Mouse (Mus musculus): ENCODE results near the gene Eif2ak3. TPM values are rescaled to one million over a fixed set of nuclear protein-coding genes. Genes with fewer than 3 reads are reported as not detected.

Eif2ak3 gene
- polyA plus RNA-seq, 1 experiment = 20.2 TPM

GRCm38 (mm10) chr6:70837297-70837696 lies 7.0 kb upstream of the Eif2ak3 start:
- no peak for TF ChIP-seq POLR2A (IDR thresholded peaks at IDR 0.05; ENCODE audit: borderline replicate concordance, extremely low read depth, insufficient read depth, insufficient read length, poor library complexity, severe bottlenecking)
- no peak for TF ChIP-seq CTCF (IDR thresholded peaks at IDR 0.05; ENCODE audit: borderline replicate concordance, extremely low read depth, insufficient read depth, insufficient read length)
- no peak for DNase-seq (ENCODE audit: low read depth)

DNA sequence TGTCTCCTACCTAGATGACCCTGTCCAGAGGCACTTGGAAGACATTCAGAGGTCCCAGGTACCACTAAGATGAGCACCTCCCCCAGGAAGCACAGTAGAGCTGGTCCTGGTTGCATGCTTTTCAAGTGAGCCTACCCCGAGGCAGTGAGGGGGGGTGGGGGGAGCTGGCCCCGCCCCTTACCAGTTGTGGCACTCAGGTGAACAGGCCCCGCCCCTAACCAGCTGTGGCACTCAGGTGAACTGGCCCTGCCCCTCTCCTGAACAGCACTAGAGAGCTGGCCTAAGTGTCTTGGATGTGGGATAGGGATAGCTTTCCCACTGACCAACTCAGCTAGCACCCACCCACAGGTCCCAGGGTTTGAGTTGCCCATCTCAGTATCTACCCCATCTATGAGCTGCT lies 5.8 kb upstream of the Eif2ak3 start:
- DNase-seq (ENCODE audit: low read depth) = no peak
- TF ChIP-seq POLR2A (IDR thresholded peaks at IDR 0.05; ENCODE audit: borderline replicate concordance, extremely low read depth, insufficient read depth, insufficient read length, poor library complexity, severe bottlenecking) = no peak
- no peak for TF ChIP-seq CTCF (IDR thresholded peaks at IDR 0.05; ENCODE audit: borderline replicate concordance, extremely low read depth, insufficient read depth, insufficient read length)

DNA sequence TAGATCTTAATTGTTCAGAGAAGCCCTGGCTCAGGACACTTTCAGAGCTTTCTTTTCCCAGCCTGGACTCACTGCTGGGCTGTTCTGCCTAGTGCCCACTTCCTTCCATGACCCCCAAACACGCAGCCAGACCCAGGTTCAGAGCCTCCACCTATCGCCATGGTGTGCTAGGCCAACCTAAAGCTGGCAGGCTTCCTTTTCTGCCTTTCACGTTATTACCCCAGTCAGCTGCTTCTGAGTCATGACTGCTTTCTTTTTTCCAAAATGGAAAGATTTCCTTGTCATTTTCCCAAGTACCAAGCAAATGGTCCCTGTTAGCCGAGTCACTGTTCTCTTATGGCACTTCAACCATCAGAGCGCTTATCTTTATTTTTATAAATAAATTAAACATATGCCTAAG lies 4.0 kb upstream of the Eif2ak3 start:
- no peak for TF ChIP-seq POLR2A (IDR thresholded peaks at IDR 0.05; ENCODE audit: borderline replicate concordance, extremely low read depth, insufficient read depth, insufficient read length, poor library complexity, severe bottlenecking)
- TF ChIP-seq CTCF (IDR thresholded peaks at IDR 0.05; ENCODE audit: borderline replicate concordance, extremely low read depth, insufficient read depth, insufficient read length) = no peak
- no peak for DNase-seq (ENCODE audit: low read depth)

DNA sequence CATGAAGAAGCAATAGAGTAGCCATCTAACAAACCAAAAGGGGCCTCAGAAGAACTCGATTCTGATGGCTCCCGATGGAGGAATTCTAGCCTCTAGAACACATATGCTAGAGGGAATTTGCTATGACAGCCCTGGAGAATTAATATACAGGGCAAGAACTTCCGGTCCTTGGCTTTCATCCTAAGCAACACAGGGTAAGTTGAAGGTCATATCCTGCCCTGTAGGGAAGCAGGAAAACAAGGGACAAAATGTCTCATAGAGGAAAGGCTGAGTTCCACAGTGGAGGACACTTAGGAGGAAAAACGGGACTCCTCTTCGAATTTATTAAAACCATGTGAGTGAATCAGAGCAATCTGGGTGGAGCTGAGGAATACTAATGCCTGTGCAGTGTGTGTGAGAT lies 1.3 kb upstream of the Eif2ak3 start:
- TF ChIP-seq CTCF (IDR thresholded peaks at IDR 0.05; ENCODE audit: borderline replicate concordance, extremely low read depth, insufficient read depth, insufficient read length) = no peak
- no peak for TF ChIP-seq POLR2A (IDR thresholded peaks at IDR 0.05; ENCODE audit: borderline replicate concordance, extremely low read depth, insufficient read depth, insufficient read length, poor library complexity, severe bottlenecking)
- DNase-seq (ENCODE audit: low read depth) = peak; percentile 2

- no peak for DNase-seq (ENCODE audit: low read depth)
- TF ChIP-seq CTCF (IDR thresholded peaks at IDR 0.05; ENCODE audit: borderline replicate concordance, extremely low read depth, insufficient read depth, insufficient read length) (no peak), POLR2A (IDR thresholded peaks at IDR 0.05; ENCODE audit: borderline replicate concordance, extremely low read depth, insufficient read depth, insufficient read length, poor library complexity, severe bottlenecking) (no peak)
Observed at GRCm38 (mm10) chr6:70844896-70845646, 756 bp downstream of the Eif2ak3 start.

DNA sequence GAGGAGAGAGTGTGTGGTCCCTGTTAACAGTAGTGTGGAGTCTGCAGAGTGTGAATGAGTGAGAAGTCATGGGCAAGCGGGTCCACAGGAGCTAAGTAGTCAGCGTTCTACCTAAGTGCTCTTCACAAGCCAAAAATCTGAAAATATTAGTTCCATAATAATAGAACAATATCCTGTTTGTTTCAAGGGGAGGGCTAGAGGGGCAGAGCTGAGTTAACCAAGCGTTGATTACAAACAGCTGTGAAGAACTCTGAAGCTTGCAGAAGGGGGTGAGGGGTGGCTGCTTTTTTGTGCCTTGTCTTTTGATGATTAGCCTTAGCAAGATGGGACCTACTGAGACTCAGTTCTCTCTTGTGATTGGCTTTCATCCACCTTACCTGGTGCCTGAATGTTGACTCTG lies 3.1 kb downstream of the Eif2ak3 start:
- DNase-seq (ENCODE audit: low read depth) = no peak
- TF ChIP-seq POLR2A (IDR thresholded peaks at IDR 0.05; ENCODE audit: borderline replicate concordance, extremely low read depth, insufficient read depth, insufficient read length, poor library complexity, severe bottlenecking) (no peak), CTCF (IDR thresholded peaks at IDR 0.05; ENCODE audit: borderline replicate concordance, extremely low read depth, insufficient read depth, insufficient read length) (no peak)

- no peak for TF ChIP-seq POLR2A (IDR thresholded peaks at IDR 0.05; ENCODE audit: borderline replicate concordance, extremely low read depth, insufficient read depth, insufficient read length, poor library complexity, severe bottlenecking)
- TF ChIP-seq CTCF (IDR thresholded peaks at IDR 0.05; ENCODE audit: borderline replicate concordance, extremely low read depth, insufficient read depth, insufficient read length) = no peak
- no peak for DNase-seq (ENCODE audit: low read depth)
Observed at GRCm38 (mm10) chr6:70853371-70853770, 9.1 kb downstream of the Eif2ak3 start.

DNA sequence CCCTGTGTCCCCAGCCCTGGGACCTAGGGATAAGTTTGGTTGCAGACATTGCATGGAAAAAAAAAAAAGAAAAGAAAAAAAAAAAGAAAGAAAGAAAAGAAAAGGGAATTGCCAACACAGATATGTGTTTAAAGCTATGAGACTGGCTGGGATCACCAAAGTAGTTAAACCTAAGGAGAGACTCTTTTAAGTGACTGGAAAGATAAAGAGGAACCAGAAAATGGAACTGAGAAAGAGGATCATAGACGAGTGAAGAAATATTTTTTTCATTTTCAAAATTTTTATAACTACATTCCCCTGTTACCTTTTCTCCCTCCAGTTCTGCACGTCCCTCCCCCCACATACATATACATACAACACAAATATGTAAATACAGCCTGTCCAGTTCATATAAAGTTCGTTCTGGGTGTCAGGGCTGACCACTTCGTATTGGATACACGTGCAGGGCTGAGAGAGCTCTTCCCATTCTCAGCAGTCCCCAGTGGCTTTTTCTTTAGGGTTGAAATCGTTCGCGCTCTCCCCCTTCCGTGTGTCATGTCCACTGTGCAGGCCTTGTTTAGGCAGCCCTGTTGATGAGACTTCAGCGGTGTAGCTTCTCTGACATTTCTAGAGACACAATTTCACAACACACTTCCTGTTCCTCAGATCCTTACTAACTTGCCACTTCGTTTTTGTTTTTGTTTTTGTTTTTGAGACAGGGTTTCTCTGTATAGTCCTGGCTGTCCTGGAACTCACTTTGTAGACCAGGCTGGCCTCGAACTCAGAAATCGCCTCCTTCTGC lies 11.4 kb downstream of the Eif2ak3 start:
- TF ChIP-seq CTCF (IDR thresholded peaks at IDR 0.05; ENCODE audit: borderline replicate concordance, extremely low read depth, insufficient read depth, insufficient read length) (no peak), POLR2A (IDR thresholded peaks at IDR 0.05; ENCODE audit: borderline replicate concordance, extremely low read depth, insufficient read depth, insufficient read length, poor library complexity, severe bottlenecking) (no peak)
- no peak for DNase-seq (ENCODE audit: low read depth)

- DNase-seq (ENCODE audit: low read depth) = no peak
- TF ChIP-seq POLR2A (IDR thresholded peaks at IDR 0.05; ENCODE audit: borderline replicate concordance, extremely low read depth, insufficient read depth, insufficient read length, poor library complexity, severe bottlenecking) (no peak), CTCF (IDR thresholded peaks at IDR 0.05; ENCODE audit: borderline replicate concordance, extremely low read depth, insufficient read depth, insufficient read length) (no peak)
Observed at GRCm38 (mm10) chr6:70862726-70863125, 18.4 kb downstream of the Eif2ak3 start.

GRCm38 (mm10) chr6:70864285-70864684 lies 20.0 kb downstream of the Eif2ak3 start:
- no peak for DNase-seq (ENCODE audit: low read depth)
- TF ChIP-seq CTCF (IDR thresholded peaks at IDR 0.05; ENCODE audit: borderline replicate concordance, extremely low read depth, insufficient read depth, insufficient read length) (no peak), POLR2A (IDR thresholded peaks at IDR 0.05; ENCODE audit: borderline replicate concordance, extremely low read depth, insufficient read depth, insufficient read length, poor library complexity, severe bottlenecking) (no peak)

DNA sequence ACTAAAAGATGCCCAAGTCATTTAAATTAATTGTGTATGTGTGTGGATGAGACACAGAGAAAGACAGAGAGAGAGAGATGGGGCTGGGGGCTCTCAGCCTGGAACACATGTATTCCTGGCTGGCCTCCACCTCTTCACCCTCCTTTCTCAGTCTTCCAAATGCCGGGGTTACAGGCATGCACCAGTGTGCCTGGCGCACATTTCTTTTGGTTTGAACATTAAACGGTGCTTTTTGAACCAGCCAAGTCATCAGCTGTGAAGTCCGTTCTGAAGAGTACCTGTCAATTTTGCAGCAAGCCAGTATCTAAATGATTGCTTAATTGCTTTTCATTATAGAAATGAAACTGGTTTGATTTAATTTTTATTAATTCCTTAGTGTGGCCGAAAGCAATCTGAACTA lies 22.4 kb downstream of the Eif2ak3 start:
- TF ChIP-seq CTCF (IDR thresholded peaks at IDR 0.05; ENCODE audit: borderline replicate concordance, extremely low read depth, insufficient read depth, insufficient read length) (no peak), POLR2A (IDR thresholded peaks at IDR 0.05; ENCODE audit: borderline replicate concordance, extremely low read depth, insufficient read depth, insufficient read length, poor library complexity, severe bottlenecking) (no peak)

More for the DNA sequence above, 22.4 kb downstream of the Eif2ak3 start:
- peak; percentile 26 for DNase-seq (ENCODE audit: low read depth)

Measured in brain, embryonic 14.5 days (tissue).